Mouse (Mus musculus) forebrain, embryonic 16.5 days (tissue): ENCODE data around the gene 4930432M17Rik. TPM values are rescaled to one million over a fixed set of nuclear protein-coding genes. Genes with fewer than 3 reads are reported as not detected.

Experiments used
- ATAC-seq: fragments of 200-750 bp; cut with Nextera tagmentation; 2 replicates; pipeline ENCODE4 v1.8.0; 2017; ENCODE audit warnings: mild to moderate bottlenecking, moderate library complexity
- H3K27ac ChIP-seq: fragments of 300-500 bp; sonication (generic); 2 replicates; pipeline ENCODE4 v1.5.1; 2014; ENCODE audit warnings: low read length, control low read depth
- H3K27me3 ChIP-seq: fragments of 300-500 bp; sonication (generic); replicated peaks from 2 replicates; pipeline ENCODE4 v1.6.1; 2014; ENCODE audit warnings: low read length; ENCODE audit not compliant: control insufficient read depth, insufficient read depth
- H3K36me3 ChIP-seq: fragments of 300-500 bp; sonication (generic); 2 replicates; pipeline ENCODE4 v1.6.1; 2014; ENCODE audit not compliant: control insufficient read depth, insufficient read depth
- H3K4me1 ChIP-seq: fragments of 300-500 bp; sonication (generic); replicated peaks from 2 replicates; pipeline ENCODE4 v1.6.1; 2014; ENCODE audit warnings: low read length; ENCODE audit not compliant: control insufficient read depth, insufficient read depth
- H3K4me2 ChIP-seq: fragments of 300-500 bp; sonication (generic); 2 replicates; pipeline ENCODE4 v1.6.1; 2014; ENCODE audit warnings: mild to moderate bottlenecking, low read length, control low read depth
- H3K4me3 ChIP-seq: fragments of 300-500 bp; sonication (generic); replicated peaks from 2 replicates; pipeline ENCODE4 v1.5.1; 2014; ENCODE audit warnings: mild to moderate bottlenecking, low read length, control low read depth
- H3K9ac ChIP-seq: fragments of 300-500 bp; sonication (generic); replicated peaks from 2 replicates; pipeline ENCODE4 v1.6.1; 2014; ENCODE audit warnings: low read depth, low read length, control low read depth
- H3K9me3 ChIP-seq: fragments of 300-500 bp; sonication (generic); 2 replicates; pipeline ENCODE4 v1.6.1; 2016; ENCODE audit warnings: low read length; ENCODE audit not compliant: control insufficient read depth
- WGBS: fragments of 180-500 bp; shearing (Covaris S2); extraction: QIAGEN DNeasy Blood & Tissue Kit; methylation state at CpG from one replicate; pipeline ENCODE4 v1.1.7; 2014; 5-methylcytosine and 5-hydroxymethylcytosine counted together
- polyA plus RNA-seq: library from polyadenylated mRNA; unstranded; fragments of >200 nt; fragmentation: Nextera tagmentation; extraction: Ambion mirVana; gene quantifications from 2 replicates; pipeline ENCODE4 v1.2.1, GENCODE M21; 2015

The 4930432M17Rik gene
- polyA plus RNA-seq, 1 experiment from 2014 or later: not detected

- no peaks in the 10 kb centered on the region for H3K9me3 ChIP-seq
- H3K4me3 ChIP-seq: no peak overlapping the region
- H3K4me1 ChIP-seq: peaks cover 34% of the 10 kb centered on the region
- H3K27ac ChIP-seq: no peak overlapping the region
- H3K36me3 ChIP-seq: no peaks in the 10 kb centered on the region
- no peak overlapping the region for H3K9ac ChIP-seq
- ATAC-seq: 0 out of 2 replicates have a peak, but pooled peaks have one; percentile 5
- no peaks in the 10 kb centered on the region for H3K27me3 ChIP-seq
- 62% methylated on average over 7 of the region's 7 CpGs for WGBS
- no peak overlapping the region for H3K4me2 ChIP-seq
These were observed 51.1 kb downstream of the 4930432M17Rik start for GRCm38 (mm10) chr3:121721691-121722070.

GRCm38 (mm10) chr3:121722971-121723844, 52.6 kb downstream of the 4930432M17Rik start, which contains the start of gene F3:
TSS of gene F3 (plus strand) at chr3:121723537.
- Histone ChIP-seq H3K9me3 (no peaks in the 10 kb centered on the region), H3K27me3 (no peaks in the 10 kb centered on the region), H3K36me3 (no peaks in the 10 kb centered on the region), H3K4me3 (peak within 1 kb of the TSS; percentile 76), H3K4me1 (peaks cover 34% of the 10 kb centered on the region), H3K27ac (peak within 1 kb of the TSS; percentile 20; the same call in 1 of the 2 replicates), H3K9ac (peak within 1 kb of the TSS; percentile 77), H3K4me2 (peak within 1 kb of the TSS; percentile 95)
- ATAC-seq: peak; percentile 85
- WGBS: under 1% methylated on average over 72 of the region's 73 CpGs

GRCm38 (mm10) chr3:121723968-121724524, 53.5 kb downstream of the 4930432M17Rik start:
- H3K9ac ChIP-seq: peak overlapping the region; percentile 77
- no peaks in the 10 kb centered on the region for H3K36me3 ChIP-seq
- H3K27me3 ChIP-seq: no peaks in the 10 kb centered on the region
- WGBS: 3% methylated on average over 20 of the region's 20 CpGs
- H3K4me1 ChIP-seq: peaks cover 34% of the 10 kb centered on the region
- H3K4me2 ChIP-seq: peak overlapping the region; percentile 95
- ATAC-seq: peak; percentile 39
- H3K4me3 ChIP-seq: peak overlapping the region; percentile 76
- no peaks in the 10 kb centered on the region for H3K9me3 ChIP-seq
- no peak overlapping the region for H3K27ac ChIP-seq

- Histone ChIP-seq H3K4me1 (peaks cover 34% of the 10 kb centered on the region), H3K9ac (no peak overlapping the region)
These were observed 54.0 kb downstream of the 4930432M17Rik start for GRCm38 (mm10) chr3:121724553-121724952.

GRCm38 (mm10) chr3:121725651-121726050, 55.1 kb downstream of the 4930432M17Rik start:
- Histone ChIP-seq H3K9me3 (no peaks in the 10 kb centered on the region), H3K27me3 (no peaks in the 10 kb centered on the region), H3K4me2 (no peak overlapping the region), H3K9ac (no peak overlapping the region), H3K27ac (no peak overlapping the region), H3K36me3 (no peaks in the 10 kb centered on the region), H3K4me1 (peaks cover 34% of the 10 kb centered on the region), H3K4me3 (no peak overlapping the region)
- ATAC-seq: no peak
- WGBS: 55% methylated on average over 10 of the region's 10 CpGs

More at GRCm38 (mm10) chr3:121724553-121724952, 54.0 kb downstream of the 4930432M17Rik start:
- 37% methylated on average over 12 of the region's 12 CpGs for WGBS
- H3K9me3 ChIP-seq: no peaks in the 10 kb centered on the region
- no peaks in the 10 kb centered on the region for H3K36me3 ChIP-seq
- ATAC-seq: no peak
- H3K27ac ChIP-seq: no peak overlapping the region
- H3K4me2 ChIP-seq: peak overlapping the region; percentile 95
- no peaks in the 10 kb centered on the region for H3K27me3 ChIP-seq
- peak overlapping the region; percentile 76 for H3K4me3 ChIP-seq

GRCm38 (mm10) chr3:121729678-121730077, 59.1 kb downstream of the 4930432M17Rik start:
- Histone ChIP-seq H3K36me3 (no peaks in the 10 kb centered on the region), H3K4me3 (no peak overlapping the region), H3K9me3 (no peaks in the 10 kb centered on the region), H3K27me3 (no peaks in the 10 kb centered on the region), H3K4me1 (peaks cover 8% of the 10 kb centered on the region; the same call in 1 of the 2 replicates), H3K4me2 (no peak overlapping the region), H3K27ac (no peak overlapping the region), H3K9ac (no peak overlapping the region)
- no peak for ATAC-seq
- WGBS: 74% methylated on average over 4 of the region's 4 CpGs

Other genes starting within 250 kb of the 4930432M17Rik start
- gene Cnn3, start 244.3 kb upstream of the 4930432M17Rik start, polyA plus RNA-seq: 554 and 700 TPM in 2 replicates
- 0.37 and 0.98 TPM in 2 replicates for gene Slc44a3, start 138.4 kb upstream of the 4930432M17Rik start, polyA plus RNA-seq
- 9.1 and 9.5 TPM in 2 replicates for gene F3, start 52.8 kb downstream of the 4930432M17Rik start, polyA plus RNA-seq
- gene Abcd3, start 144.5 kb downstream of the 4930432M17Rik start, polyA plus RNA-seq: 72.8 and 75.1 TPM in 2 replicates